Mouse (Mus musculus) small intestine, adult 2 months (tissue): ENCODE results near the gene Olfr311.

ENCODE experiments used
- CTCF ChIP-seq: fragments of 200-500 bp; IDR thresholded peaks from 2 replicates; pipeline ENCODE4 v1.5.1; 2012; ENCODE audit warnings: low read depth, mild to moderate bottlenecking, control low read depth, inconsistent platforms, low read length, moderate library complexity, mixed read lengths; ENCODE audit not compliant: insufficient replicate concordance, insufficient read length; ENCODE audit errors: extremely low read depth
- POLR2A ChIP-seq: fragments of 200-500 bp; IDR thresholded peaks from 2 replicates; pipeline ENCODE4 v1.6.1; 2012; ENCODE audit warnings: low read depth, mild to moderate bottlenecking, control low read depth, inconsistent platforms, low read length, moderate library complexity

DNA sequence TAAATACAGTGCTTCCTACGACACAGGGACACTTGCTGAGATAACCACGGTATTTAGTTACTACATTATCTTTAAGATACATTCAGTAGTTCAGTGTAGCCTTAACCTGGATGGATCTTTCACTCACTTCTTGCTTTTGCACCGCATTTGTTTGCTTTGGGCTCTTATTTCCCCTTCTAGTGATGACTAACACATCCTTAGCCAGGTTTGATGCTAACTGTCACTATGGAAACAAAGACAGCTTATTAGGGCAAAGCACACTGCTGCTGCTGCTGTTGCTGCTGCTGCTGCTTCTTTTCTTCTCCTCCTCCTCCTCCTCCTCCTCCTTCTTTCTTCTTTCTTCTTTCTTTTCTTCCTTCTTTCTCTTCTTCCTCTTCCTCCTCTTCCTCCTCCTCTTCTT lies 49.5 kb upstream of the Olfr311 start:
- TF ChIP-seq CTCF: no peak
- TF ChIP-seq POLR2A: no peak
